Comparison of ENCODE assay signal across 8 mouse cellular contexts in the genomic region with DNA sequence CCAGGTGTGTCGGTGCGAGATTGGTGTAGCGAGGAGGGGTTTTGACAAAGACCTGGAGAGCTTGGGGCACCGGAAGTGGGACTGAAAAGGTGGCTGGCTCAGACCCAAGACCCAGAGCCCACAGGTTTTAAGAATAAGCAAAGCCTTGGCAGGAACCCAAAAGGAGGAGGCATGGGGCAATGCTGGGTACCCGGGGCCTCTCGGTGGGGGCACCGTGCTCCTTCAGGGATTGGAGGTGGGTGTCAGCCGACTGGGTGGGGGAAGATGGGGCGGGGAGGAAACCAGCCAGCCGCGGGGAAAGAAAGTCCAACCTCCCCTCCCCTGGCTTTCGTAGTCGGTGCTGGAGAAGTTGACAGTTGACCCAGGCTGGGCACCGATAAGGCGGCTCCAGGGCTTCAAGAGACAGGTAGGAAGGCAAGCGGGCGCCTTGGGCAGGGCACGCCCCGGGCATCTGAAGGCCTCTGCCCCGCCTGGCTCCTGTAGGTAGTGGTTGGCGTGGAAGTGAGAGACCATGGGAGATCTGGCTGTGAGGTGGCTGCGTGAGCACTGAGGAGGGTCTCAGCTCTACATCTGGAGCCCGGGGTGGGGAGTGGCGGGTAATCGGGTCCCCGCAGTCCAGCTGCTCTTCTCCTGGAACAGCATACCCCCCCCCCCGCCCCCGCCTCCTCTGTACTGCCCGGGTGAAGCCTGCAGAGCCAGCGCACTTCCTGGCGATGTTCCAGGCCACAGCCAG. TPM values are rescaled to one million over a fixed set of nuclear protein-coding genes. Genes with fewer than 3 reads are reported as not detected.
DNase-seq lines count a peak whose midpoint lies in the region; ATAC-seq lines count a peak whose summit lies in the region.

A gene (plus strand): TSS at position 324 of the 733 bp plus-strand sequence.

- 14% methylated on average over 29 of the region's 31 CpGs for WGBS in limb, embryonic 11.5 days
- 19% methylated on average over 30 of the region's 31 CpGs for WGBS in midbrain, embryonic 14.5 days

- no peaks in the 10 kb centered on the region for H3K9me3 ChIP-seq in limb, embryonic 11.5 days (ENCODE audit: control insufficient read depth, low read length)
- no peaks in the 10 kb centered on the region for H3K9me3 ChIP-seq in midbrain, embryonic 14.5 days (ENCODE audit: control insufficient read depth, low read length)

- ATAC-seq in common myeloid progenitor, adult 5-6 weeks (replicated peaks; ENCODE audit: low read depth, poor library complexity, severe bottlenecking) = peak; percentile 37
- ATAC-seq in limb, embryonic 11.5 days (ENCODE audit: insufficient number of reproducible peaks, low FRiP score, low TSS enrichment, low read depth) = no peak; the same call in 1 of the 2 replicates
- peak; percentile 48; the same call in 1 of the 2 replicates for ATAC-seq in midbrain, embryonic 14.5 days (ENCODE audit: low FRiP score, low TSS enrichment)

- H3K27me3 ChIP-seq in limb, embryonic 11.5 days (ENCODE audit: control insufficient read depth, insufficient read depth, low read length) = no peaks in the 10 kb centered on the region
- no peaks in the 10 kb centered on the region for H3K27me3 ChIP-seq in midbrain, embryonic 14.5 days (ENCODE audit: control insufficient read depth, insufficient read depth, low read length)

- H3K4me2 ChIP-seq in limb, embryonic 11.5 days (ENCODE audit: low read depth, severe bottlenecking) = peak within 1 kb of the TSS; percentile 53
- peak within 1 kb of the TSS; percentile 56 for H3K4me2 ChIP-seq in midbrain, embryonic 14.5 days (ENCODE audit: low read length)

- intact Hi-C loops in heart, postnatal 36 days (cut with DNase I) = loop anchor here (2.0 kb wide), 1 partner anchor 33 kb away; no protein-coding TSS in a partner anchor

- peak; percentile 70 for DNase-seq in retina, postnatal 1 day
- DNase-seq in retina, embryonic 14.5 days (ENCODE audit: low spot score) = no peak
- peak; percentile 33 for DNase-seq in heart, postnatal 36 days
- peak; percentile 36 for DNase-seq in limb, embryonic 11.5 days (ENCODE audit: low spot score)
- peak; percentile 66 for DNase-seq in midbrain, embryonic 14.5 days
- DNase-seq in adipocyte (ENCODE audit: low spot score) = no peak
- no peak for DNase-seq in gastrocnemius, adult 18-20 months (ENCODE audit: low spot score)

- peak within 1 kb of the TSS; percentile 12; the same call in 1 of the 2 replicates for H3K4me3 ChIP-seq in limb, embryonic 11.5 days (ENCODE audit: low read depth, low read length)
- H3K4me3 ChIP-seq in midbrain, embryonic 14.5 days (replicated peaks; ENCODE audit: low read depth, low read length) = peak within 1 kb of the TSS; percentile 19

- H3K27ac ChIP-seq in limb, embryonic 11.5 days (replicated peaks; ENCODE audit: low read depth, low read length) = no peak within 1 kb of the TSS
- no peak within 1 kb of the TSS for H3K27ac ChIP-seq in midbrain, embryonic 14.5 days (replicated peaks; ENCODE audit: low read depth, low read length)

- H3K9ac ChIP-seq in limb, embryonic 11.5 days (ENCODE audit: low read length) = peak within 1 kb of the TSS; percentile 7; the same call in 1 of the 2 replicates
- H3K9ac ChIP-seq in midbrain, embryonic 14.5 days (replicated peaks; ENCODE audit: low read length) = peak within 1 kb of the TSS; percentile 34; the same call in 1 of the 2 replicates

- H3K4me1 ChIP-seq in limb, embryonic 11.5 days (ENCODE audit: control insufficient read depth, insufficient read depth, low read length) = peaks cover 32% of the 10 kb centered on the region
- H3K4me1 ChIP-seq in midbrain, embryonic 14.5 days (ENCODE audit: control insufficient read depth, insufficient read depth, low read length) = peaks cover 12% of the 10 kb centered on the region

- H3K36me3 ChIP-seq in limb, embryonic 11.5 days (ENCODE audit: control insufficient read depth, insufficient read depth, low read length) = no peaks in the 10 kb centered on the region
- H3K36me3 ChIP-seq in midbrain, embryonic 14.5 days (ENCODE audit: control insufficient read depth, insufficient read depth, low read length) = no peaks in the 10 kb centered on the region

RNA-seq across cellular contexts. Expression of the gene that starts here (rescaled TPM):
- 0.05 TPM in 1 of 2 replicates, not detected in the other for total RNA-seq in common myeloid progenitor, adult 5-6 weeks (2017)
- total RNA-seq in heart, postnatal 36 days (2021) = 10 to 100 TPM; 10.2 to 11.4 TPM
- not detected in 2 replicates for polyA plus RNA-seq in limb, embryonic 11.5 days (2014; fragmentation: Nextera tagmentation; extraction: Ambion mirVana)
- polyA plus RNA-seq in midbrain, embryonic 14.5 days (2014; fragmentation: Nextera tagmentation; extraction: Ambion mirVana) = 0.11 and 0.24 TPM in 2 replicates
- under 1 TPM; 0.57 to 0.83 TPM for total RNA-seq in gastrocnemius, adult 18-20 months (2021)

Comparison
In these comparisons a context has a peak if more than half of its experiments do, and no peak if none do; other contexts are left out.
1. RNA of the gene that starts here (total RNA-seq): 10.2 to 11.4 TPM in heart, postnatal 36 days; 0.57 to 0.83 TPM in gastrocnemius, adult 18-20 months and 0.05 TPM in common myeloid progenitor, adult 5-6 weeks; every median in the first group is over 4 times any median in the second.
2. DNase-seq: peak in retina, postnatal 1 day (single experiment) and heart, postnatal 36 days (2 of 2); none in retina, embryonic 14.5 days (single experiment), adipocyte (single experiment) and gastrocnemius, adult 18-20 months (single experiment).
3. Peak in ATAC-seq in common myeloid progenitor, adult 5-6 weeks; RNA of the gene not detected or under 1 TPM.
4. Peak in DNase-seq, H3K4me3 ChIP-seq, H3K9ac ChIP-seq and H3K4me2 ChIP-seq in limb, embryonic 11.5 days; RNA of the gene not detected or under 1 TPM.
5. Peak in DNase-seq, ATAC-seq, H3K4me3 ChIP-seq, H3K9ac ChIP-seq and H3K4me2 ChIP-seq in midbrain, embryonic 14.5 days; RNA of the gene not detected or under 1 TPM.